Mouse (Mus musculus) olfactory bulb, adult 2 months (tissue): ENCODE measurements around the gene Apc2. TPM values are rescaled to one million over a fixed set of nuclear protein-coding genes. Genes with fewer than 3 reads are reported as not detected.

Experiments used
- H3K27ac ChIP-seq: fragments of 200-500 bp; 2 replicates; pipeline ENCODE4 v1.5.1; 2012; ENCODE audit warnings: low read depth, low read length; ENCODE audit not compliant: insufficient read depth
- H3K4me1 ChIP-seq: fragments of 200-500 bp; 2 replicates; pipeline ENCODE4 v1.6.1; 2012; ENCODE audit warnings: low read length; ENCODE audit not compliant: control insufficient read depth, insufficient read depth
- H3K4me3 ChIP-seq: fragments of 200-500 bp; 2 replicates; pipeline ENCODE4 v1.5.1; 2012; ENCODE audit warnings: mild to moderate bottlenecking, low read depth, low read length, moderate library complexity; ENCODE audit not compliant: insufficient read depth
- CTCF ChIP-seq: fragments of 200-500 bp; IDR thresholded peaks from 2 replicates; pipeline ENCODE4 v1.5.1; 2012; ENCODE audit warnings: low read depth, mild to moderate bottlenecking, low read length, moderate library complexity; ENCODE audit not compliant: insufficient read depth
- POLR2A ChIP-seq: fragments of 200-500 bp; IDR thresholded peaks from 2 replicates; pipeline ENCODE4 v1.6.1; 2012; ENCODE audit warnings: mild to moderate bottlenecking, low read depth, low read length, moderate library complexity; ENCODE audit not compliant: insufficient read depth
- WGBS: fragments of 180-500 bp; shearing (Covaris S2); methylation state at CpG from one replicate; pipeline ENCODE4 v1.1.7; 2018; 5-methylcytosine and 5-hydroxymethylcytosine counted together
- polyA plus RNA-seq: library from polyadenylated mRNA; stranded (reverse); fragments of >200 nt; gene quantifications from 2 replicates; pipeline ENCODE4 v1.2.4, GENCODE M21; 2012; ENCODE audit warnings: low replicate concordance; ENCODE audit not compliant: missing spikeins, insufficient read depth, insufficient read length

The Apc2 gene
- polyA plus RNA-seq, 1 experiment = not detected

GRCm38 (mm10) chr10:80352727-80353126, 57.0 kb downstream of the Apc2 start:
- peaks cover 34% of the 10 kb centered on the region for H3K4me1 ChIP-seq
- TF ChIP-seq CTCF = no peak
- TF ChIP-seq POLR2A = no peak
- no peak overlapping the region for H3K27ac ChIP-seq
- no peak overlapping the region for H3K4me3 ChIP-seq
- WGBS = 78% methylated on average over 8 of the region's 8 CpGs

DNA sequence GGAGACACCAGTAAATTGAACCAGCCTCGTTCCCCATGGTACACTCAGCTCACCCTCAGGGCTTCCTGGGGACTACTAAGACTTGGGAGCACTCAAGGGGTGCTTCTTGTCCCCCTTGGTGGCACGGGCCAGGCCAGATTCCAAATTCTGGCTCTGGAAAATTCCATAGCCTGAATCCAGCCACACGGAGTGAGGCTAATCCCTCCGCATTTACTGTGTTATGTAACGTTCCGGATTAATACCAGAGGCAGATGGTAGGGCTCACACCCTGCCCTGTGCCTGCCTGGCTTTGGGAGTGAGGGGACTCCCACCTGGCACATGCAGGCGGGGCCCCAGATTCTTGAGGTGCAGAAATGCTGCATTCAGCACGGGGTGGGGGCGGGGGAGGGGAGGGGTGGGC, 59.7 kb downstream of the Apc2 start:
- 27% methylated on average over 9 of the region's 9 CpGs for WGBS
- peaks cover 28% of the 10 kb centered on the region for H3K4me1 ChIP-seq
- no peak overlapping the region for H3K4me3 ChIP-seq
- H3K27ac ChIP-seq = no peak overlapping the region
- TF ChIP-seq CTCF (no peak), POLR2A (no peak)

- TF ChIP-seq POLR2A = 0 out of 2 replicates have a peak, but pooled peaks have one; percentile 10
- no peak for TF ChIP-seq CTCF
- Histone ChIP-seq H3K4me3 (peak within 1 kb of the TSS; percentile 46), H3K4me1 (peaks cover 28% of the 10 kb centered on the region), H3K27ac (no peak within 1 kb of the TSS)
- 2% methylated on average over 53 of the region's 53 CpGs for WGBS
Observed at GRCm38 (mm10) chr10:80356001-80356682, 60.4 kb downstream of the Apc2 start, which contains the start of gene Plk5. Gene Plk5 (plus strand): TSS chr10:80356459.

DNA sequence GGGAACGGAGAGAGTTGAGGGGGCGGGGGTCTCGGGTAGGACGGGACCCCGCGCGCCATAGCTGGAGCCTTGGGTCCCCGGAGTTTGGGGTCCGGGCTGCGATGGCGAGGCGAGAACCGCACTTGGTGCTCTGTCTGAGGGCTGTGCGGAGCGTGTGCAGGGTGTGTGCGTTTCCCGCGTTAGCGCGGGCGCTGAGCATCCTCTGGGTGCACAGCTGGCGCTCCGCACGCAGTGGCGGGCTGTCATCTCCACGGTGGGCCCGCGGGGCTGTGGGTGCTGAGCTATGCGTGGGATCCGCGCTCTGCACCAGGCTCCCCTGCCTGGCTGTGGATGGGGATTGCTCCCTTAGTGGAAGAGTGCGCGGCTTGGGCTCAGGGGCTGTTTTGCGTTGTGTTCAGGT, 61.0 kb downstream of the Apc2 start:
- Histone ChIP-seq H3K4me1 (peaks cover 28% of the 10 kb centered on the region), H3K4me3 (peak overlapping the region; percentile 46), H3K27ac (no peak overlapping the region)
- TF ChIP-seq POLR2A = 0 out of 2 replicates have a peak, but pooled peaks have one; percentile 1
- no peak for TF ChIP-seq CTCF
- 2% methylated on average over 34 of the region's 34 CpGs for WGBS

DNA sequence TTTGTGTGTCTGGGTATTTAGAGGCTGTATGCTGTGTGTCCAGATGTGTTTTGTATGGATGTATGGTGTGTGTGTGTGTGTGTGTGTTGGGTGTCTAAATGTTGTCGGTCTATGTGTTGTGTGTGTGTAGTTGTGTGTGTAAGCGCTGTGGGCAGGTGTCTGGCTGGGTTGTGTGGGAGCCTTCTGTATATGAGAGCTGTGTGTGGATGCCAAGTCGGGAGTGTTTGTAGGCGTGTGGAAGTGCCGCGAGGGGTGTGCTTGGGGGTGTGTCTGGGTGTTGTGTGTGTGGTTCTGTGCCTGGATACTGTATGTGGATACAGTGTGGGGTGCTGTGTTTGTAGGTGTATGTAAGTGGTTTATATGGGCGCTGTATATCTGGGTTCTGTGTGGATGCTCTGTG, 61.6 kb downstream of the Apc2 start:
- WGBS = 16% methylated on average over 7 of the region's 7 CpGs
- H3K4me3 ChIP-seq = no peak overlapping the region; the same call in 1 of the 2 replicates
- TF ChIP-seq CTCF (no peak), POLR2A (no peak)
- no peak overlapping the region for H3K27ac ChIP-seq
- peaks cover 28% of the 10 kb centered on the region for H3K4me1 ChIP-seq

DNA sequence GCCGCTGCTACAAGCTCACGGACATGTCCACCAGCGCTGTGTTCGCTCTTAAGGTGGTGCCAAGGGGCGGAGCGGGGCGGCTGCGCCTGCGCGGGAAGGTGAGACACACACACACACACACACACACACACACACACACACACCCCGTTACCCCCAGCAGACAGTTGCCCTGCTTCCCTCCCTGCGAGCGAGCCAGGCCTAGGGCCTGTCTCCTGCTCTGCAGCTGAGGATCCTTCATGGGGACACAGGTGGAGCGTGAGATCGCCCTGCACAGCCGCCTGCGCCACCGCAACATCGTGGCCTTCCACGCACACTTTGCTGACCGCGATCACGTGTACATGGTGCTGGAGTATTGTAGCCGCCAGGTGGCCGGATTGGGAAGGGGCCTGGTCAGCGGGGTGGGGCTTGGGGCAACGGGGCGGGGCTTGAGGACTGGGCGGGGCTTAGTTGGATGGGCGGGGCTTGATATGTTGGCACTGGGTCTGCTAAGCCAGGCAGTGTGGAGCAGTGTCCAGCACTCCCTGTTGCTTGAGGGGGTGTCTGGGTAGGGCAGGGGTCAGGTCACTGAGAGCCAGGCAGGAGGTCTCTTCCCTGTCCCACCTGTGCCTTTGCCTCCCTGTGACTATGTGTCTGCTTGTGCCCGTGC, 62.3 kb downstream of the Apc2 start:
- Histone ChIP-seq H3K4me1 (peaks cover 28% of the 10 kb centered on the region), H3K4me3 (peak overlapping the region; percentile 27), H3K27ac (no peak overlapping the region)
- 9% methylated on average over 31 of the region's 31 CpGs for WGBS
- no peak for TF ChIP-seq CTCF
- no peak for TF ChIP-seq POLR2A

- 46% methylated on average over 6 of the region's 6 CpGs for WGBS
- Histone ChIP-seq H3K4me3 (no peak overlapping the region), H3K4me1 (peaks cover 15% of the 10 kb centered on the region), H3K27ac (no peak overlapping the region)
- TF ChIP-seq POLR2A (no peak), CTCF (no peak)
Observed at GRCm38 (mm10) chr10:80363734-80364133, 68.0 kb downstream of the Apc2 start.

- no peak overlapping the region for H3K27ac ChIP-seq
- TF ChIP-seq CTCF = no peak
- TF ChIP-seq POLR2A = no peak
Observed at GRCm38 (mm10) chr10:80365736-80366135, 70.0 kb downstream of the Apc2 start.

More at GRCm38 (mm10) chr10:80365736-80366135, 70.0 kb downstream of the Apc2 start:
- WGBS = 57% methylated on average over 6 of the region's 6 CpGs
- Histone ChIP-seq H3K4me3 (no peak overlapping the region), H3K4me1 (peaks cover 15% of the 10 kb centered on the region)

Other genes starting within 250 kb of the Apc2 start
- gene Gpx4, start 248.8 kb upstream of the Apc2 start, polyA plus RNA-seq = not detected in 2 replicates
- gene Sbno2, start 190.4 kb upstream of the Apc2 start, polyA plus RNA-seq = not detected in 2 replicates
- not detected in 2 replicates for gene Stk11, start 180.2 kb upstream of the Apc2 start, polyA plus RNA-seq
- gene Atp5d, start 157.3 kb upstream of the Apc2 start, polyA plus RNA-seq = not detected in 2 replicates
- gene Cbarp, start 155.1 kb upstream of the Apc2 start, polyA plus RNA-seq = not detected in 2 replicates
- 128 TPM in 1 of 2 replicates, not detected in the other for gene Midn, start 147.7 kb upstream of the Apc2 start, polyA plus RNA-seq
- gene Cirbp, start 130.0 kb upstream of the Apc2 start, polyA plus RNA-seq = not detected in 2 replicates
- gene 1600002K03Rik, start 123.0 kb upstream of the Apc2 start, polyA plus RNA-seq = not detected in 2 replicates
- not detected in 2 replicates for gene Efna2, start 116.5 kb upstream of the Apc2 start, polyA plus RNA-seq
- gene Mum1, start 69.5 kb upstream of the Apc2 start, polyA plus RNA-seq = not detected in 2 replicates
- not detected in 2 replicates for gene Ndufs7, start 46.9 kb upstream of the Apc2 start, polyA plus RNA-seq
- gene Gamt, start 35.0 kb upstream of the Apc2 start, polyA plus RNA-seq = not detected in 2 replicates
- gene Dazap1, start 34.5 kb upstream of the Apc2 start, polyA plus RNA-seq = not detected in 2 replicates
- 978 TPM in 1 of 2 replicates, not detected in the other for gene Rps15, start 3.5 kb upstream of the Apc2 start, polyA plus RNA-seq
- not detected in 2 replicates for gene 2310011J03Rik, start 24.6 kb downstream of the Apc2 start, polyA plus RNA-seq
- gene Pcsk4, start 33.5 kb downstream of the Apc2 start, polyA plus RNA-seq = not detected in 2 replicates
- gene Reep6, start 34.0 kb downstream of the Apc2 start, polyA plus RNA-seq = not detected in 2 replicates
- gene Adamtsl5, start 52.4 kb downstream of the Apc2 start, polyA plus RNA-seq = not detected in 2 replicates
- gene Plk5, start 60.5 kb downstream of the Apc2 start, polyA plus RNA-seq = not detected in 2 replicates
- gene Mex3d, start 91.7 kb downstream of the Apc2 start, polyA plus RNA-seq = not detected in 2 replicates
- not detected in 2 replicates for gene Mbd3, start 103.6 kb downstream of the Apc2 start, polyA plus RNA-seq
- not detected in 2 replicates for gene Uqcr11, start 110.9 kb downstream of the Apc2 start, polyA plus RNA-seq
- gene Tcf3, start 137.7 kb downstream of the Apc2 start, polyA plus RNA-seq = not detected in 2 replicates
- not detected in 2 replicates for gene Onecut3, start 198.9 kb downstream of the Apc2 start, polyA plus RNA-seq
- not detected in 2 replicates for gene Atp8b3, start 243.1 kb downstream of the Apc2 start, polyA plus RNA-seq